Mouse (Mus musculus) megakaryocyte, embryonic 14.5 days (primary cell): ENCODE data around the gene Sgcd.

Source experiments
- FLI1 ChIP-seq: IDR thresholded peaks from 2 replicates; pipeline ENCODE4 v1.6.1; 2012; ENCODE audit warnings: low read length, inconsistent platforms, mixed read lengths
- GATA1 ChIP-seq: IDR thresholded peaks from 3 replicates; pipeline ENCODE4 v1.6.1; 2012; ENCODE audit warnings: mixed read lengths, low read length, inconsistent platforms, borderline replicate concordance

DNA sequence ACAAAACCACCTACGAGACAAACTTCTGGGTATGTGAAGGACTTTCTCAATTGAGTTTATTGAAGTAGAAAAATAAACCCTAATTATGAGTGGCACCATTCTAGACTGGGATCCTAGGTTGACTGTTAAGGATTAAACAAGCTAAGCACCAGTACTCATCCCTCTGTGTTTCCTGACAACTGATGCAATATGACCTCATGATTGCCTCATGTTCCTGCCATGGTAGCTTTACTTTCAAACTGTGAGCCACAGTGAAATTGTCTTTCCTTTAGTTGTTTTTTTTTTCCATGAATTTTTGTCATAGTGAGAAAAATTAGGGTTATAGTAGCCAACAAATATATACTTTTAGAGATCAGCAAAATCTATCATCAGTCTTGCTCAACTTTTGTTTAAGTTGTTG, 689.0 kb downstream of the Sgcd start:
- TF ChIP-seq GATA1 = no peak
- TF ChIP-seq FLI1 = no peak
